Mouse (Mus musculus) R1 (cell line): ENCODE results near the gene Fam107b.

ENCODE experiments used
- DNase-seq: peaks from one replicate; pipeline ENCODE4 v3.0.0-alpha.2; 2018; ENCODE audit warnings: low read depth, low spot score

Fam107b gene

GRCm38 (mm10) chr2:3739351-3739961 is 169.2 kb downstream of the Fam107b start:
- DNase-seq = no peak

GRCm38 (mm10) chr2:3740256-3740655 is 170.0 kb downstream of the Fam107b start:
- DNase-seq = no peak

- DNase-seq = no peak
These were observed 170.4 kb downstream of the Fam107b start for GRCm38 (mm10) chr2:3740670-3741069.

GRCm38 (mm10) chr2:3742519-3742918 is 172.2 kb downstream of the Fam107b start:
- no peak for DNase-seq

DNA sequence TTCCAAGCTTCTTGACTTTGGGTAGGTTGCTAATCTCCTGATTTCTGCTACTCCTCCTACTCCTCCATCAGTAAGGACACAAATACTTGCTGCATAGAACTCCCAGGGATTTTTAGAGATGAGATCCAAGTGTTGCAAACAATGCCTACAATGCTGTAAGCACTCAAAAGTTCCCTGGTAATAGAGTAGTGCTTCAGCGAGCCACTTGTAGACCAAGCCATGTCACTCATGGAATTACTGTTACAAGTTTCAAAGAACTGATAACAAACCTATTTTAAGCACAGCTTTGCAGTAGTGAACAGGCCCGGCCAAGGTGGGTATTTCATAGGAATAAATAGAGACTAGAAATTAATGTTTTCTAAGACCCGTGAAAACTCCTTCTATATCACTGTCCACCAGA is 174.8 kb downstream of the Fam107b start:
- no peak for DNase-seq

- no peak for DNase-seq
These were observed 175.8 kb downstream of the Fam107b start for GRCm38 (mm10) chr2:3745910-3746606.

GRCm38 (mm10) chr2:3748714-3749503 is 178.6 kb downstream of the Fam107b start:
- peak; percentile 21 for DNase-seq

DNA sequence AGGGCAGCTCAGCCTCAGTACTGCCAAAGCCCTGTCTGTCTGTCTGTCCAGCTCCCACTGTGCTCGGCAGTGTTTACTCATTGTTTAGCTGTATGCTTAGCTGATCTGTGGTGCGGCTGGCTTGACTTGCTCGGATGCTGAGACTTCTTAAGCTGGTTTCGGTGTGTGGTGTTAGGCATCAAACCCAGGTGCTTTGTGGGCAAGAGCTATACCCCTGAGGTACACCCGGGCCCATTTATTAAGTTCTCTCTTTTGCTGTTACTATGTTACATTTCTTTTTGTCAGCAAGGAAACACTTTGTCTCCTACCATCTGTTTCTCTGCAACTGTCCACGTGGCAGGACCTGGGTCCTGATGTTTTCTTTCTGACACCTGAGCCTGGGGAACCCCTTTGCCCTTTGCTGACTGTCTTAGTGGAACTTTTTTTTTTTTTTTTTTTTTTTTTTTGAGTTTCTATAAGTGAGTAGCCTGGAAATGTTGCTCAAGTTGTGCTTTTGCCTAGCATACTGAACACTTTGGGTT is 179.3 kb downstream of the Fam107b start:
- DNase-seq = peak; percentile 10

DNA sequence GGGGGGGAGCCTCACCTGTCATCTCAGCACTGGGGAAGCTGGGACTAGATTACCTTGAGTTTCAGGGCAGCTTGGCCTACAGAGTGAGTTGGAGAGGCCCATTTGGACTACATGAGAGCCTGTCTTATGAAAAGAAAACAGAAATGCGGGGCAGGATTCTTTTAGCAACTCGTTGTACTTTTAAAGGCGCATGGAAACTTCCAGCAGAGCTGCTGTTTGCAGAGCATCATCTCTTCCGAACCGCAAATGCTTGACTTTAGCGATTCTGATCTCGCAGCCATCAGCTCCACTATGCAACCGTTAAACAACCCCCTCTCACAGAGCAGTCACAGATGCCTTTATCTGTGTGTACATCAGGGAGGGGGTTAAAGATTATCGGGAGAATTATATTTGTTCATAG is 179.8 kb downstream of the Fam107b start:
- DNase-seq = no peak

GRCm38 (mm10) chr2:3752365-3752764 is 182.1 kb downstream of the Fam107b start:
- no peak for DNase-seq

GRCm38 (mm10) chr2:3752893-3753292 is 182.6 kb downstream of the Fam107b start:
- no peak for DNase-seq

DNA sequence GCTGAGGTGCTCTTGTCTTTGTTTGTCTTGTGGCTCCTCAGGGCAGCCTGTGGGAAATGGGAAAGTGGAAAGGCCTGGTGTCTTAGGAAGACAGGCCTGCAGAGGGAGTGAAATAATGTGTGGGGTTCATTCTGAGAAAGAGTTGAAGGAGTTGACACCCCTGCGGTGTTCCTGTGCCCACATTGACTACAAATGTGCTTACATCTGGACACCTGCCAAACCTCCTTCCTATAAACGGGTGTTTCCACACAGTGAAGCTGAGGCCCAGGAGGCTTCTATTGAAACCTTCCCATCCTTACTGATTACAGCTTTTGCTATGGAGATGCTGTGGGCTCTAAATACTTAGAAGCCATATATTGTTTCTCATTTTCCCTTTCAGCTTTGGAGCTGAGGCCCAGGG is 183.5 kb downstream of the Fam107b start:
- DNase-seq = no peak

DNA sequence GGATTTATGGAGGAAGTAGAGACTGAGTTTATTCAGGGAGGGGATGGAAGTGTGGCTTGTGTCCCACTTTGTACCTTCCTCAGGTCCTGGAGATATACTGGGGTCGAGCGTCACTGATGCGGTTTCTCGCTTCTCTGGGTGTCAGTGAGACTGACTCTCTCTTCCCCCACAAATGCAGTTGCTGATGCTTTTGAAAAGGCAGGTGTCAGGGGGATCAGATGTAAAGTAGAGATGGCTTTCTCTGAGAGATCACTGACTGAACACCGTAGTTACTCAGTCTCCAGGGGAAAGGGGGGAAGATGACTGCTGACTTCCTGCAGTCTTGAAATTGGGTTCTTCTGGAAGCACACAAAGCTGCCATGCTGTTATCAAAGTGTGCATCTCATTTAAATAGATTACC is 185.6 kb downstream of the Fam107b start:
- DNase-seq = no peak

- DNase-seq = no peak
These were observed 188.1 kb downstream of the Fam107b start for GRCm38 (mm10) chr2:3758406-3758805.

GRCm38 (mm10) chr2:3760234-3760836 is 190.0 kb downstream of the Fam107b start:
- no peak for DNase-seq

DNA sequence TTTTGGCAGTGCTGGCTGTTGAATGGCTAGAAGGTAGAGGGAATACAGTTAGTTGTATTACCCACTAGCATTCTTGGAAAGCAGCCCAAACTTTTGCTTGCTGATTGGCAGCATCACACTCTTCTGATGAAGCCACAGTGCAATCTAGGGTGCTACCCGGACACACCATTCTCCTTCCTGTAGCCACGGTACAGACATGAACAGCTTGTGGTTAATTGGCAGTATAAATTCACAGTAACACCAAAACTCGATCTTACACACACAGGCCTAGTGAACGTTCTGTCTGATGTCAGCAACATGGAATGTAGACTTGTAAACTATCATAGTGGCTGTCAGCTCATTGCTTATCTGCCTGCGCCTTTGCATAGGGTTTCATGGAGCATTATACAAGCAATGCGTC is 193.8 kb downstream of the Fam107b start:
- DNase-seq = no peak

- no peak for DNase-seq
These were observed 195.9 kb downstream of the Fam107b start for GRCm38 (mm10) chr2:3765957-3766783.

- DNase-seq = peak; percentile 74
These were observed 199.0 kb downstream of the Fam107b start for GRCm38 (mm10) chr2:3769260-3769659.

GRCm38 (mm10) chr2:3769786-3770318 is 199.6 kb downstream of the Fam107b start:
- no peak for DNase-seq

DNA sequence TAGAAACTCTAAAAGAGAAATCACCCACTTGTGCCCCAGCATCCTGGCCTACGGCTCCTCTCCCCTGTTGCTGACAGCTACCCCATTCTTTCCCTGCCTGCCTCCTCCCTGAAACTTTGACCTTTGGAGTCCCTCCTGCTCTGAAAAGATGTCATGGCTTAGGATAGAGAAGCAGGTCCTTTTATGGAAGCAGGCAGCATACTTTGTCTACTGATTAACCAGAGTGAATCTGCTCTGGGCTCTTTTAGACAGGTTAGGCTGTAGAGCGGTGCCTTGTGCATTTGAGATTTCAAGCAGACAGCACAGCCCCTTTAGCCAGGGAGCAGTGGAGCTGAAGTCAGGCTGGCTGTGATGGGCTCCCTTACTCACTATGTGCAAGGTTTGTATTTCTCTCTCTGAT is 200.1 kb downstream of the Fam107b start:
- no peak for DNase-seq

DNA sequence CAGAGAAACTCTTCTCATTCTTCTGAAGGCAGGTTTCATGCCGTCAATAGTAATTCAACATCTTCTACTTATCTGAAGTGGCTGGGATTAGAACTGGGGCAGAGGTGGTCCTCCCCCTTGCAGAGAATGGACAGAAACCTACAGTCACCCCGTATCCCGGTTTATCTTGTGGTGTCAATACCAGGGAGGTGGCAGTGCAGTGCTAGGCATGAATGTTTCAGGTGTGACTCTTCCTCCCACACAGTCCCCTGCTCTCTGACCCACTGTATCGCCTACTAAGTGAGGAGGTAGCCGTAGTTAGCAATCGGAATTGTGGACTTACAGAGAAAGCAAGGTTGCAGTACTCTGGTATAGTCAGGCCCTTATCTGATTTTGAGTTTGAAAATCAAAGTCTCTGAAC is 201.2 kb downstream of the Fam107b start:
- no peak for DNase-seq
